Mouse (Mus musculus): Measurements from ENCODE around the gene Fastk. TPM values are rescaled to one million over a fixed set of nuclear protein-coding genes. Genes with fewer than 3 reads are reported as not detected.
A peak's percentile ranks its signal among the peaks of the same experiment; 100 is the strongest.

Gene Fastk
- polyA plus RNA-seq, 1 experiment: 152 TPM

DNA sequence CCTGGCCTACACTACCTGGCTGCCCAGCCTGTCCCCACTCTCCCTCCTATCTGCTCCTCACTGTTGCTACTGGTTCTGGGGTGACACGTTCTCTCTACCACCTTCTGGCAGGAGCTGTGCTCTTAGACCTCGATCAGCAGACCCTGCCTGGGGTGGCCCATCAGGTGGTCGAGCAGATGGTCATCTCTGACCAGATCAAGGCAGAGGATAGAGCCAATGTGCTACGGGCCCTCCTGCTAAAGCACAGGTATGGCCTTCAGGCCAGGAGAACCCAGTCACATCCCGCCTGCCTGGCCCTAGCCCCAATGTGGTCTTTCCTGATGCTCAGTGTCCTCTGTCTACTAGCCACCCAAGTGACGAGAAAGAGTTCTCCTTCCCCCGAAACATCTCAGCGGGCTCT, 11.1 kb downstream of the Fastk start:
- TF ChIP-seq CTCF (IDR thresholded peaks at IDR 0.05; ENCODE audit: borderline replicate concordance, extremely low read depth, insufficient read depth, insufficient read length) (no peak), POLR2A (IDR thresholded peaks at IDR 0.05; ENCODE audit: borderline replicate concordance, extremely low read depth, insufficient read depth, insufficient read length, poor library complexity, severe bottlenecking) (no peak)
- no peak for DNase-seq (ENCODE audit: low read depth)

DNA sequence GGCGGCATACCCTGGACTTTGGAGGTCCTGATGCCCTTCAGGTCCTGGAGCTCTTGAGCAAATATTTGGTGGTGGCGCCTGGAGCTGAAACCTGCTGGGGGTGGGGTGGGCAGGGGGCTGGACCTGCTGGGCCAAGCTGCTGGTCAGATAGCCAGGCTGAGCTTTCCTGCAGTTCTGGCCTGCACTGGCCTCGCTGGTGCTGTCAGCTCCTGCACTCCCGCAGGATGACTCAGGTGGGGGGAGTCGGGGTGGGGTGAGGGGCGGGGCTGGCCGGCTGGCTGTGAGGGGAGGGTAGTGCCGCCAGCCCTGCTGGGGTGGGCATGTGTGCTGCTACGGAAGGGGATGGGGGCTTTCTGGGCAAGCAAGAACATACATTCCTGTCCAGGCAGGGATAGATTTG, 16.5 kb downstream of the Fastk start:
- TF ChIP-seq POLR2A (IDR thresholded peaks at IDR 0.05; ENCODE audit: borderline replicate concordance, extremely low read depth, insufficient read depth, insufficient read length, poor library complexity, severe bottlenecking) (no peak), CTCF (IDR thresholded peaks at IDR 0.05; ENCODE audit: borderline replicate concordance, extremely low read depth, insufficient read depth, insufficient read length) (no peak)
- DNase-seq (ENCODE audit: low read depth): no peak

DNA sequence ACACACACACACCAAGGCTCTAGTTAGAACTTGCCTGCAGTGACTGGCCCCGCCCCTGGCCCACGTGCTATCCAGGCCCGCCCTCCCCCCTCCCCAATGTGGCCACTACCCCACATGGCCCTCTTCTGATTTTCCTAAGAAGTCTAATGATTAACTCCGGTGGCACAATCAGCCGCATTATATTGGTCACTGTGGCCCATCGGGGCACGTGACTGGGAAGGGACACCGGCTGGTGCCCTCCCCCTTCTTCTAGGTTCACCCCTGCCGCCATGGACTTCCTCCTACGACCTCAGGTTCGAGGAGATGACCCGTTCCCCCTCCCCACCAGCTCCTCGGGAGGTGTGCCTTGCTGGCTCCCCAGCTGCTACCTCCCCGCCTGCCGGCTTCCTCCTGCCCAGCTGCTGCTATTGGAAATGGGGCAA, 17.1 kb downstream of the Fastk start:
- peak; percentile 33 for DNase-seq (ENCODE audit: low read depth)
- TF ChIP-seq CTCF (IDR thresholded peaks at IDR 0.05; ENCODE audit: borderline replicate concordance, extremely low read depth, insufficient read depth, insufficient read length) (no peak), POLR2A (IDR thresholded peaks at IDR 0.05; ENCODE audit: borderline replicate concordance, extremely low read depth, insufficient read depth, insufficient read length, poor library complexity, severe bottlenecking) (no peak)

DNA sequence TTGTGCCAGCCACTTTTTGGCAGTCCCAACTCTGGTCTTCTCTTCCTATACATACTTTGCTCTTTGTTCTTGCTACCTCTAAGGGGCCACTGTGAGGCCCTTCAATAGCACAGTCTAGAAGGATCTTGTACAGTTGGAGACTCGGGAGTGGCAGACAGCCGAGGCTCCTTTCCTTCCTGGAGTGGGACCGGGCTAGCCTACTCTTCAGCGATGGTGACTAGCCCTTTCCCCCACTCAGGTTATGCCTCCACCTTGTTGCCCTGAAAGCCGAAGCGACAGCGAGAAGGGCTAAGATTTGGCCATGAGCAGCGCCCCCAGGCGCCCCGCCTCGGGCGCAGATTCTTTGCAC, 17.8 kb downstream of the Fastk start:
- TF ChIP-seq POLR2A (IDR thresholded peaks at IDR 0.05; ENCODE audit: borderline replicate concordance, extremely low read depth, insufficient read depth, insufficient read length, poor library complexity, severe bottlenecking): no peak
- no peak for TF ChIP-seq CTCF (IDR thresholded peaks at IDR 0.05; ENCODE audit: borderline replicate concordance, extremely low read depth, insufficient read depth, insufficient read length)
- no peak for DNase-seq (ENCODE audit: low read depth)

DNA sequence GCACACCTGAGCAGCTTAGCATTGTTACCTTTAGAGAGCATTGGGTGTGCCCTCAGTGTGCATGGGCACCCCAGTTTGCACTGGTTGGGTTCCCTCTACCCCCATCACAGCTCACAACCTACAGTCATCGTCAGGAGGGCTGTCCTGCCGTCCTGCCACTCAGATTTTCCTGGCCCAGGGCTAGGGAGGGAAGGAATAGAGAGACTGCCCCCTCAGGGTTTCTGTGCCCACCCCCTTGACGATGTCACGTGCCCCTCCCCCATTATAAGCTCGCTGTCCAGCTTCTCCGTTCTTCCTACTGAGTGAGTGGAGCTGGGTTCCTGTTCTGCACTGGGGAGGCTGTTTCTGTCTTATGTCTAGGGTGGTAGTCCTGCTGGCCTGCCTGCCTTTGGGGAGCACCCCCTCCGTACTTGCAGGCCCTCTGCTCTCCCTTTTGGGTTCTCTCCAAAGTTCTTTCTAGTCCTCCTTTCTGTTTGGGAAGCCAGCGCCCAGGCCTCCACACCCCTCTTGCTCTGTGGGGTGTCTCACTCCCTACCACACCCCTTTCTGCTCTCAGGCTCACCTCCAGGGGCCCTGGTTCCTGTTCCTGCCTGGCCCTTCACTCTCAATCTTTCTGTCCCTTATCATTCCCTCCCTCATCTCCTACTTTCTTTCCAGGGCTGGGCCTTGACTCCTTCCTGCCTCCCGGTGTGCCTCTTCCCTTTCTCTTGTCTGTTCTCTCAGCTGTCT, 18.4 kb downstream of the Fastk start:
- no peak for DNase-seq (ENCODE audit: low read depth)
- TF ChIP-seq POLR2A (IDR thresholded peaks at IDR 0.05; ENCODE audit: borderline replicate concordance, extremely low read depth, insufficient read depth, insufficient read length, poor library complexity, severe bottlenecking) (no peak), CTCF (IDR thresholded peaks at IDR 0.05; ENCODE audit: borderline replicate concordance, extremely low read depth, insufficient read depth, insufficient read length) (no peak)

DNA sequence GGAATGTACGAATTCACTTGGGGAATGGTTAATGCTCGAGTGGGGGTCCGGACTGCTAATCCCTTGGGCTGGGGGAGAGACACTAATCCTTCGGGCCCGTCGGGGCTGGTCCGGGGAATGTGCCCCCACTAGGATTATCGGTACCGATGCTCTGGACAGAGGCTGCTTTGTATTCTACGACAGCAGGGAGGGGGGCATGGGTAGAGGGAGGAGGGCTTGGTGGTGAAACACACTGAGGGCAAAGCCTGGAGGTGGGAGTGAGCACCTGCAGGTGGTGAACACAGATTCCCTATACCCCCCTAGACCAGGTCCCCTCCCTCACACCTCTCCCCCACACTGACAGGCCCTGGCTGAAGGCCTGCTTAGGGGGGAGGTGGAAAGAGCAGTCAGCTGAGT, 19.1 kb downstream of the Fastk start:
- TF ChIP-seq CTCF (IDR thresholded peaks at IDR 0.05; ENCODE audit: borderline replicate concordance, extremely low read depth, insufficient read depth, insufficient read length) (no peak), POLR2A (IDR thresholded peaks at IDR 0.05; ENCODE audit: borderline replicate concordance, extremely low read depth, insufficient read depth, insufficient read length, poor library complexity, severe bottlenecking) (no peak)
- peak; percentile 58 for DNase-seq (ENCODE audit: low read depth)

DNA sequence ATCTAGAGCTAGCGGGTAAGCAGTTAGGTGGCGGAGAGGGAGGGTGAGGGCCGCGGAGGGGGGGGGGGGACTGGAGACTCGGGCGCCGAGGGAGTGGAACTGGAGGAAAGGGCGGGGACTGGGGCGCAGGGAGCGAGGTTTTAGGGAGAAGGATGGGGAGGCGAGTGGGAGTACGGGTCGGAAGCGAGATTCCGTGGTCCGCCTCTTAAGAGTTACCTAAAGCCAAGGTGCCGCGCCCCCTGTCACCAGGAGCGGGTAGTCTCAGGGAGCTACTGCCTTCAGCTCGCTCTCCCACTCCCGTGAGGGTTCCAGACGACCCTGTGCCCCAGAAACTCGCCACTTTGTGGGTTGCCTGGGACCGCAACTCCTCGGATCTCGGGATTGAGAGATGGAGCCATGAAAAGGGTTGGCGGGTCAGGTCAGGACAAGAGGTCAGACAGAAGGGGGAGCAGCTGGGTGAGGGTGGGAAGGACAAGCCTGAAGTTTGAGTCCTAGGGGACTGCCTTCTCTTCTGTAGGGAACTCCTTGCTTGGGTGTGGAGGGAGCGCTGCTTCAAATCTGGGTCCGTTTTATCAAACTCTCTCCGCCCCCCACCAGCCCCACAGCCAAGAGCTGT, 19.6 kb downstream of the Fastk start:
- peak; percentile 59 for DNase-seq (ENCODE audit: low read depth)
- TF ChIP-seq POLR2A (IDR thresholded peaks at IDR 0.05; ENCODE audit: borderline replicate concordance, extremely low read depth, insufficient read depth, insufficient read length, poor library complexity, severe bottlenecking) (no peak), CTCF (IDR thresholded peaks at IDR 0.05; ENCODE audit: borderline replicate concordance, extremely low read depth, insufficient read depth, insufficient read length) (0 out of 2 replicates have a peak, but pooled peaks have one; percentile 15)

DNA sequence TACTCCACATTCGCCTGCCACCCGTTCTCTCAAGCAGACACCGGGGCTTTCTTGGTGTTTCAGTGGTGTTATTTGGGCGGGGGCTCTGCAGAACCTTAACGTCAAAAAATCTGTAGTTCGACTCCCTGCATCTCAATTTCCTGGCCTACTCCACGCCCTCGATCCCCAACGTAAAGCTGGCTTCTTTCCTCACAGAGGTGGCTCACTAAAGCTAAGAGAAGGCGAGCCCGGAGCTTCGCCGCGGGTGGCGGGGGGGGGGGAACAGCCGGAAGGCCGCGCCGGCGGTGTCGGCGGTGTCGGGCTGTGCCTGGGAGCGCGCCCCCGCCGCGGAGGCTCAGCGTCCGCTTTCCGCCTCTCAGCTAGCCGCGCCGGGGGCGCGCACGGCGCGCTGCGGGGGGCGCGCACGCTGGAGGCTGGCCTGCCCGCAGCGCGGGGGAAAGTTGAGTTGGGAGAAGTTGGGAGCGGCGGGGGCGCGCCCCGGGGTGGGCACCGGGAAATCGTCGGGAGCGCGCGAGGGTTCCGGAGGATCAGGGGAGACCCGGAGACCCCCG, 20.2 kb downstream of the Fastk start:
- TF ChIP-seq CTCF (IDR thresholded peaks at IDR 0.05; ENCODE audit: borderline replicate concordance, extremely low read depth, insufficient read depth, insufficient read length) (no peak), POLR2A (IDR thresholded peaks at IDR 0.05; ENCODE audit: borderline replicate concordance, extremely low read depth, insufficient read depth, insufficient read length, poor library complexity, severe bottlenecking) (peak; percentile 66; the same call in 1 of the 2 replicates)
- peak; percentile 91 for DNase-seq (ENCODE audit: low read depth)

DNA sequence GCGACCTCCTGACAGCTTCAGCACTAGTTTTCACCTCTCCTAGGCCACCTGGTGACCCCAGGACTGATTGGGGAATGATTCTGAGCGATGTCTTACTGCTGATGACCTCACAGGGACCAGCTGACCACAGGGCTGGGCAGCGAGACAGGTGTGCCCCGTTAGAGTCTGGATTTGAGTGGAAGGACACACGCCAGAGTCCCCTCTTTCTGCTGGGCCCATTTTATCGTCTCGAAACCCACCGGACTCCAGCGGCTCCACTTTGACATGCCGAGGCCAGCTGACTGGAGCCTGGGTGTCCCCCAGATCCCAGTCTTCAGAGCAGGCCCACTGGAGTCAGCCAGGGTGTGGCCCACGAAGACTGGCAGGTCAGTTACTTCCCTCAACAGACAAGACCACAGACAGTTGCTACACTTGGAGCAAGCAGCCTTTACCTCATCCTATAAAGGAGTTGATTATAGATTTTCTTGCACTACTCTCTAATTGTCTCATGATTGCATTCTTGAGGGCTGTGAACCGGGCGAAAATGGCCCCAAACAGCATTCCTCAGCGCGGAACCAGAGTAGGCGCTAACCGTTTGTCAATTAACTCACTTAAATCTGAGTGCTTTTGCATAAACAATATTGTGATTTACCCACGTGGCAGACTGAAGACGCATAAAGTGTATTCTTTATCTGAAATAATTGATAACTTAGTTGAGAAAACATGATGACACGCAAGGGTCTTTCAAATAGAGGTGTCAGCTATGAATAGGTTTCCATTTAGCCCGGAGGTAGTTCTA, 20.9 kb downstream of the Fastk start:
- peak; percentile 22 for DNase-seq (ENCODE audit: low read depth)
- TF ChIP-seq CTCF (IDR thresholded peaks at IDR 0.05; ENCODE audit: borderline replicate concordance, extremely low read depth, insufficient read depth, insufficient read length): no peak
- no peak for TF ChIP-seq POLR2A (IDR thresholded peaks at IDR 0.05; ENCODE audit: borderline replicate concordance, extremely low read depth, insufficient read depth, insufficient read length, poor library complexity, severe bottlenecking)

DNA sequence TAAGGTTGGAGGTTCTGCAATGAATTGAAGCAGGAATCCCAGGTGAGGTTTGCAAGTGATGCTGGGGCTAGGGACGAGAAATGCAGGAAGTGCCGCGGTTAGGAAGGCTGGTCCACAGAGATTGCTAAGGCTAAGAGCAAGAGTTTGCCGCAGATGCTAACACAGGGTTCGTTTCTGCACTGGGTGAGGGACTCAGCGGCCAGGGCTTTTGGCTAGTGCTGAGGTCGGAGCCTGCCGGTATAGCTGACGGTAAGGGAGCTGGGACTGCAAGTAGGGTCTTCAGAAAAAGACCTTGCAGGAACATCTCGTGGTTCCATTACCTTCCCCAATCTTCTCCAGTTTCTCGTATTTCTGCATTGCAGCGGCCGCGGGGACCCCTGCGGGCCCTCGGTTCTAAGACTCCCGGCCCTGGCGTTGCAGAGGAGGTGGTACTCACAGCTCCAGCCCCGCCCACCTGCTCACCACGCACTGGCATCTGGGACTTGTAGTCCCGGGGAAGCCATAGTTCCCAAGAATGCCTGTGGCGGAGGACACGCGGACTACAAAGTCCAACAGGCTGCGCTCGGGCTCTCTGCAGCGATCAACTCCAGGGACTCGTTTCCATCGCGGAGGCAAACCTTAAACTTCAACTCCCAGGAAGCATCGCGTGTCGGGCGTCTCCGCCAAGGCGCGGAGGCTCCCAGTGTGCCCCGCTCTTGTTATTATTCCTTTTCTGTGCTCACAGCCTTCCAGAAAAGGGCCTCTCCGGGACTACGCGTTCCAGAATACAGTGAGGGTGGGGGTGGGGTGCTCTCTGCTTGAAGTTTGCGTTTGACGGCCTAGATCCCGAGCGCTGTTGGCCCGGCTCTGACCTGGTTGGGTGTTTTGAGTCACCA, 21.7 kb downstream of the Fastk start, which contains the start of the genes Cdk5 and Slc4a2:
Gene Cdk5, minus strand, starts transcription at position 402 of the 875 bp plus-strand sequence.
Gene Slc4a2, plus strand, starts transcription at position 709 of the 875 bp plus-strand sequence.
- TF ChIP-seq CTCF (IDR thresholded peaks at IDR 0.05; ENCODE audit: borderline replicate concordance, extremely low read depth, insufficient read depth, insufficient read length): no peak
- peak; percentile 22; the same call in 1 of the 2 replicates for TF ChIP-seq POLR2A (IDR thresholded peaks at IDR 0.05; ENCODE audit: borderline replicate concordance, extremely low read depth, insufficient read depth, insufficient read length, poor library complexity, severe bottlenecking)
- peak; percentile 100 for DNase-seq (ENCODE audit: low read depth)
